Mouse (Mus musculus) kidney, embryonic 15.5 days (tissue): ENCODE measurements around the gene Trp73. TPM values are rescaled to one million over a fixed set of nuclear protein-coding genes. Genes with fewer than 3 reads are reported as not detected.

Source experiments
- ATAC-seq: fragments of 200-750 bp; cut with Nextera tagmentation; replicated peaks from 2 replicates; pipeline ENCODE4 v1.8.0; 2017; ENCODE audit warnings: moderate TSS enrichment; ENCODE audit not compliant: low FRiP score
- H3K27ac ChIP-seq: fragments of 300-500 bp; sonication (generic); 2 replicates; pipeline ENCODE4 v1.5.1; 2015; ENCODE audit warnings: mild to moderate bottlenecking, inconsistent platforms
- H3K27me3 ChIP-seq: fragments of 300-500 bp; sonication (generic); 2 replicates; pipeline ENCODE4 v1.6.1; 2015; ENCODE audit warnings: inconsistent platforms
- H3K36me3 ChIP-seq: fragments of 300-500 bp; sonication (generic); 2 replicates; pipeline ENCODE4 v1.6.1; 2015; ENCODE audit warnings: inconsistent platforms
- H3K4me1 ChIP-seq: fragments of 300-500 bp; sonication (generic); 2 replicates; pipeline ENCODE4 v1.6.1; 2015; ENCODE audit warnings: inconsistent platforms
- H3K4me2 ChIP-seq: fragments of 300-500 bp; sonication (generic); 2 replicates; pipeline ENCODE4 v1.6.1; 2015; ENCODE audit warnings: moderate library complexity, mild to moderate bottlenecking, inconsistent platforms
- H3K4me3 ChIP-seq: fragments of 300-500 bp; sonication (generic); replicated peaks from 2 replicates; pipeline ENCODE4 v1.5.1; 2015; ENCODE audit warnings: mild to moderate bottlenecking, inconsistent platforms
- H3K9ac ChIP-seq: fragments of 300-500 bp; sonication (generic); 2 replicates; pipeline ENCODE4 v1.6.1; 2015; ENCODE audit warnings: mild to moderate bottlenecking, inconsistent platforms
- H3K9me3 ChIP-seq: fragments of 300-500 bp; sonication (generic); replicated peaks from 2 replicates; pipeline ENCODE4 v1.6.1; 2016; ENCODE audit warnings: inconsistent platforms
- WGBS: fragments of 180-500 bp; shearing (Covaris S2); methylation state at CpG from one replicate; pipeline ENCODE4 v1.1.7; 2015; ENCODE audit warnings: mixed read lengths; 5-methylcytosine and 5-hydroxymethylcytosine counted together
- polyA plus RNA-seq: library from polyadenylated mRNA; unstranded; fragments of >200 nt; fragmentation: Nextera tagmentation; extraction: Ambion mirVana; gene quantifications from 2 replicates; pipeline ENCODE4 v1.2.1, GENCODE M21; 2015

Trp73 gene
- polyA plus RNA-seq, 1 experiment from 2014 or later = 0.23 TPM

GRCm38 (mm10) chr4:154024729-154025521, 115.1 kb downstream of the Trp73 start:
- Histone ChIP-seq H3K4me2 (peak overlapping the region; percentile 84), H3K4me3 (peak overlapping the region; percentile 57)
- WGBS = 32% methylated on average over 17 of the region's 17 CpGs

DNA sequence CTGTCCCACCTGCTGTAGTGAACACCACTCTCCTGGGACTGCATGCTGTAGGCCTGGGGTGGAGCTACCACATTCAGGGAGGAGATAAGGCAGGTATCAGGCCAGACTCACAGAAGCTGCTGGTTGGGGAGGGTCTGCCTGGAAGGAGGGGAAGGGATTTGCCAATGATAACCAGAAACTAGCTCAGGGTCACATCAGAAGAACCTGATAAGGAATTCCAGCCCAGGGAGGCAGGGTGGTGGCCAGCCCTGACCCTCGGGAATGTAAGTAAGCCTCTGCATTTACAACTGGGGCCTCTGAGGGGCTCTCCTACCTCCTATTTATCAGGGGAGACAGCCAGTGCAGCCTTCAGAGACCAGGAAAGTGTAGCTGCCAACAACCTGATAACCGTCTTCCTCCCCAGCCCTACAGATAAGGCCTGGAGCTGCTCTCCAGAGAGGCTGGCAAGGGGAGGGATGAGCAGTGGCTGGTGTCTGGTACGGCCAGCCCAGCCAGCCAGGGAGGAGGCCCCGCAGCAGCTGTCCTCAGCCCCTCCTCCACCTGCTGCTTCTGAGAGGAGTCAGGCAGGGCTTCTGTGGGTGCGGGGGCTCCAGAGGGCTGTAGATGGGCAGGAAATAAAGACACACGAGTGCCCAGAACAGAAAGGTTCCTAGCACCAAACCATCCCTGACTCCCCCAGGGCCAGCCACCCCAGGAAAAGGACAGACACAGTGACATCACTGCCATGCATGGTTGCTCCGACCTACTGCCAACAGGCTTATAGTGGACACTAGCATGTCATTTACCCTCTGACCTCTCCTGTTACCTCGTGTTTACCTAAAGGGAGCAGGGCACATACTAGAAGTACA, 116.0 kb downstream of the Trp73 start:
- Histone ChIP-seq H3K9me3 (no peaks in the 10 kb centered on the region), H3K4me3 (peak overlapping the region; percentile 57), H3K4me2 (peak overlapping the region; percentile 84), H3K27ac (peak overlapping the region; percentile 89), H3K27me3 (peaks cover 7% of the 10 kb centered on the region; the same call in 1 of the 2 replicates), H3K9ac (peak overlapping the region; percentile 51; the same call in 1 of the 2 replicates), H3K4me1 (peaks cover 58% of the 10 kb centered on the region), H3K36me3 (peaks cover 34% of the 10 kb centered on the region)
- WGBS = 13% methylated on average over 8 of the region's 8 CpGs
- ATAC-seq = peak; percentile 30

More at GRCm38 (mm10) chr4:154024729-154025521, 115.1 kb downstream of the Trp73 start:
- Histone ChIP-seq H3K36me3 (peaks cover 25% of the 10 kb centered on the region), H3K27ac (peak overlapping the region; percentile 89), H3K9ac (peak overlapping the region; percentile 51), H3K27me3 (peaks cover 7% of the 10 kb centered on the region; the same call in 1 of the 2 replicates), H3K4me1 (peaks cover 58% of the 10 kb centered on the region), H3K9me3 (no peaks in the 10 kb centered on the region)
- ATAC-seq = no peak

DNA sequence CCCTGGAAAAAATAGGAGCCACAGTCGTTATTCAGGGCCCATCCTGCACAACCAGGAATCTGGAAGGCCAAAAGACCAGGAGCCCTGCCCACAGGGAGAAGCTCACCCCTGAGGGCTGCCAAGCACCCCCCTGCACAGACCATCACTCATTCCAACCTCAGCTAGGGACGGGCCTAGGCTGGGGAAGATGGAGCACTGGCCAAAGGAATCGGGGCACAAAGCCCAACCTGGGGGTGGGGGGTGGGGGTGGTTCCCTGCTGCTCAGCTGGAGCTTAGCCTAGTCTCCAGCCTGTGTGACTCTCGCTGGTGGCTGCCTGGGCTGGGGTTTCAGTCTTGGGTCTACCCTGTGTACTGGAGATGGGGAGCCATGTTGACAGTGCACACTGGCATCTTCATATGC, 117.2 kb downstream of the Trp73 start:
- Histone ChIP-seq H3K36me3 (peaks cover 45% of the 10 kb centered on the region), H3K9ac (no peak overlapping the region; the same call in 1 of the 2 replicates), H3K4me2 (peak overlapping the region; percentile 20; the same call in 1 of the 2 replicates), H3K27ac (peak overlapping the region; percentile 89), H3K4me1 (peaks cover 58% of the 10 kb centered on the region), H3K9me3 (no peaks in the 10 kb centered on the region), H3K4me3 (no peak overlapping the region), H3K27me3 (peaks cover 4% of the 10 kb centered on the region; the same call in 1 of the 2 replicates)
- WGBS = 40% methylated on average over 4 of the region's 4 CpGs
- no peak for ATAC-seq

- Histone ChIP-seq H3K9ac (no peak overlapping the region), H3K4me3 (no peak overlapping the region), H3K4me2 (peak overlapping the region; percentile 20; the same call in 1 of the 2 replicates), H3K27me3 (peaks cover 4% of the 10 kb centered on the region; the same call in 1 of the 2 replicates), H3K9me3 (no peaks in the 10 kb centered on the region), H3K36me3 (peaks cover 48% of the 10 kb centered on the region), H3K4me1 (peaks cover 58% of the 10 kb centered on the region), H3K27ac (peak overlapping the region; percentile 89)
- 29% methylated on average over 4 of the region's 4 CpGs for WGBS
- ATAC-seq = peak; percentile 55
These were observed 117.6 kb downstream of the Trp73 start for GRCm38 (mm10) chr4:154022407-154022806.

GRCm38 (mm10) chr4:154021432-154021831, 118.6 kb downstream of the Trp73 start:
- Histone ChIP-seq H3K4me2 (no peak overlapping the region), H3K4me3 (no peak overlapping the region), H3K4me1 (peaks cover 51% of the 10 kb centered on the region), H3K36me3 (peaks cover 58% of the 10 kb centered on the region), H3K9ac (no peak overlapping the region), H3K9me3 (no peaks in the 10 kb centered on the region), H3K27ac (peak overlapping the region; percentile 89), H3K27me3 (no peaks in the 10 kb centered on the region)
- ATAC-seq = no peak
- WGBS = 88% methylated on average over 9 of the region's 9 CpGs

DNA sequence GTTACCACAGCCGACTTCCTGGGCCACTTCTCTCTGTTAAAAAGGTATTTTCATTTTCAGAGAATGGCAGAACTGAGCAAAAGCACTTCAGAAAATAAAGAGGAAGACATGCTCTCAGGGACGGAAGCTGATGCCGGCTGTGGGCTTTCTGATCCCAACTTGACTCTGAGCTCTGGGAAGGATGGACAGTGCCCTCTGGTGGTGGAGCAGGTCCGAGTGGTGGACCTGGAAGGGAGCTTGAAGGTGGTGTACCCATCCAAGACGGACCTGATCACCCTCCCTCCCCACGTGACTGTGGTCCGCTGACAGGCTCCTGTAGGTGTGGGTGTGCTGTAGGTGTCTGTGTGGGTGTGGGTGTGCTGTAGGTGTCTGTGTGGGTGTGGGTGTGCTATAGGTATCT, 120.4 kb downstream of the Trp73 start:
- H3K4me2 ChIP-seq = no peak overlapping the region
- H3K4me3 ChIP-seq = no peak overlapping the region
- no peak overlapping the region for H3K27ac ChIP-seq
- H3K9ac ChIP-seq = no peak overlapping the region
- no peak for ATAC-seq
- WGBS = 74% methylated on average over 7 of the region's 7 CpGs
- peaks cover 77% of the 10 kb centered on the region for H3K36me3 ChIP-seq
- no peaks in the 10 kb centered on the region for H3K27me3 ChIP-seq
- H3K9me3 ChIP-seq = no peaks in the 10 kb centered on the region
- peaks cover 38% of the 10 kb centered on the region for H3K4me1 ChIP-seq

DNA sequence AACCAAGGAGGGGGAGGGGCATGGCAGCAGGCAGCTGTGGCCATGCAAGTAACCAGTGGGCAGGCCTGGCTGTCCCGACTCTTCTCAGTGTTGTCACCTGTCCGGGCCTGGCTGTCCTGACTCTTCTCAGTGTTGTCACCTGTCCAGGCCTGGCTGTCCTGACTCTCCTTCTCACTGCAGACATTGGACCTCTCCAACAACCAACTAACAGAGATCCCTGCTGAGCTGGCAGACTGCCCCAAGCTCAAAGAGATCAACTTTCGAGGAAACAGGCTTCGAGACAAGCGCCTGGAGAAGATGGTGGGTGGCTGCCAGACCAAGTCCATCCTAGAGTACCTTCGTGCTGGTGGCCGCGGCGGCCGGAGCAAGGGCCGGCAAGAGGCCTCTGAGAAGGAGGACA, 124.5 kb downstream of the Trp73 start:
- no peaks in the 10 kb centered on the region for H3K9me3 ChIP-seq
- H3K36me3 ChIP-seq = peaks cover 64% of the 10 kb centered on the region
- no peaks in the 10 kb centered on the region for H3K27me3 ChIP-seq
- WGBS = 94% methylated on average over 11 of the region's 11 CpGs
- H3K9ac ChIP-seq = no peak overlapping the region
- no peak for ATAC-seq
- peaks cover 30% of the 10 kb centered on the region for H3K4me1 ChIP-seq
- no peak overlapping the region for H3K27ac ChIP-seq
- no peak overlapping the region for H3K4me2 ChIP-seq
- H3K4me3 ChIP-seq = no peak overlapping the region

DNA sequence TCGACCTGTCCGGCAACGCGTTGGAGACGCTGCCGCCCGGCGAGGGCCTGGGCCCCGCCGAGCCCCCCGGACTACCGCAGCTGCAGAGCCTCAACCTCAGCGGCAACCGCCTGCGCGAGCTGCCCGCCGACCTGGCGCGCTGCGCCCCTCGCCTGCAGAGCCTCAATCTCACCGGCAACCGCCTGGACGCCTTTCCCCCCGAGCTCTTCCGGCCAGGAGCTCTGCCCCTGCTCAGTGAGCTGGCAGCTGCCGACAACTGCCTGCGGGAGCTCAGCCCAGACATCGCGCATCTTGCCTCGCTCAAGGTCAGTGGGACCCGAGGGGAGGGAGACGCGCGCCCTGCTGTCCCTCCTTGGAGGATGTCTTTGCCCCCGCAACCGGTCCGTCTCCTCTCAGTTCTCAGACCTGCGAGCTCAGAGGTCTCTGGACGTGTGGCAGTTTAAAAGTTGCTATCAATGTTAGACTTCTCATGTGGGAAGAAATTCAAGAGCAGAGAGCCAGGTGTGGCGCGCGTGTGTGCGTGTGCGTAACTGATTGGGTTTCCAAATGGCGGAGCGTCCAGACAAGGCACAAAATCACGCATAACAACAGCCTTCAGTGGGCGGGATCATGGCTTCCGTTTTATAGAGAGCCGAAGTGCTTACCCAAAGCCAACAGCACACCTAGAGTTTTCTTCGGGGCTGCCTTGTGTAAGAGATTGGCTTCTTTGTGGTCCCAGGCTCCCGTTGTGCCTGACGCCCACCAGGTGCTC, 127.7 kb downstream of the Trp73 start:
- H3K4me3 ChIP-seq = peak overlapping the region; percentile 100

DNA sequence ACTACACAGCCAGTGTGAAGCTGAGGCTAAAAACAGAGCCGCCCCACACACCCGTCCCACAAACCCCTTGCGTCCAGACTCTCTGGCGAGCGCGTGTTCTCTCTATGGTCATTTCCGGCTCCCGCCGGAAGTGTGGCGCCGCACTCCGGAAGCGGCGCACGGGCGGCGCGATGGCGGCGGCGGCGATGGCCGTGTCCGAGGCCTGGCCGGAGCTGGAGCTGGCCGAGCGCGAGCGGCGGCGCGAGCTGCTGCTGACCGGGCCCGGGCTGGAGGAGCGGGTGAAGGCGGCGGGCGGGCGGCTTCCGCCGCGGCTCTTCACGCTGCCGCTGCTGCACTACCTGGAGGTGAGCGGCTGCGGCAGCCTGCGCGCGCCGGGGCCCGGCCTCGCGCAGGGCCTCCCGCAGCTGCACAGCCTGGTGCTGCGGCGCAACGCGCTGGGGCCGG, 128.3 kb downstream of the Trp73 start, which contains the start of gene Lrrc47:
Gene Lrrc47, plus strand, starts transcription at position 86 of the 444 bp plus-strand sequence.
- peak; percentile 95 for ATAC-seq
- H3K4me3 ChIP-seq = peak within 1 kb of the TSS; percentile 100
- WGBS = under 1% methylated on average over 59 of the region's 59 CpGs
- H3K27me3 ChIP-seq = no peaks in the 10 kb centered on the region
- peak within 1 kb of the TSS; percentile 96 for H3K9ac ChIP-seq
- H3K4me2 ChIP-seq = peak within 1 kb of the TSS; percentile 95
- peak within 1 kb of the TSS; percentile 62 for H3K27ac ChIP-seq
- H3K36me3 ChIP-seq = peaks cover 37% of the 10 kb centered on the region
- peaks cover 30% of the 10 kb centered on the region for H3K4me1 ChIP-seq
- H3K9me3 ChIP-seq = no peaks in the 10 kb centered on the region

More for the DNA sequence above, 127.7 kb downstream of the Trp73 start:
- Histone ChIP-seq H3K36me3 (peaks cover 37% of the 10 kb centered on the region), H3K9me3 (no peaks in the 10 kb centered on the region), H3K27ac (peak overlapping the region; percentile 62), H3K4me2 (peak overlapping the region; percentile 95), H3K9ac (peak overlapping the region; percentile 96), H3K4me1 (peaks cover 30% of the 10 kb centered on the region), H3K27me3 (no peaks in the 10 kb centered on the region)
- under 1% methylated on average over 54 of the region's 55 CpGs for WGBS
- ATAC-seq = no peak; the same call in 1 of the 2 replicates

- H3K9me3 ChIP-seq = no peaks in the 10 kb centered on the region
- H3K4me2 ChIP-seq = peak overlapping the region; percentile 95
- no peaks in the 10 kb centered on the region for H3K27me3 ChIP-seq
- WGBS = 27% methylated on average over 13 of the region's 13 CpGs
- H3K36me3 ChIP-seq = peaks cover 37% of the 10 kb centered on the region
- peak overlapping the region; percentile 100 for H3K4me3 ChIP-seq
- peaks cover 30% of the 10 kb centered on the region for H3K4me1 ChIP-seq
- peak; percentile 72 for ATAC-seq
- peak overlapping the region; percentile 96 for H3K9ac ChIP-seq
- H3K27ac ChIP-seq = peak overlapping the region; percentile 14; the same call in 1 of the 2 replicates
These were observed 128.9 kb downstream of the Trp73 start for GRCm38 (mm10) chr4:154010907-154011645.
